Mouse (Mus musculus): Measurements from ENCODE around the gene Tbrg4.

GRCm38 (mm10) chr11:6650519-6650918, 24.7 kb upstream of the Tbrg4 start:
- TF ChIP-seq USF2 (IDR thresholded peaks at IDR 0.05; ENCODE audit: borderline replicate concordance in 1 of 2, insufficient read depth in 1 of 2, low read depth in 1 of 2, low read length in 2 of 2) (no peak), GATA1 (IDR thresholded peaks at IDR 0.05; ENCODE audit: low read depth, low read length) (no peak), CTCF (IDR thresholded peaks at IDR 0.05 in 2 of 3, conservative IDR thresholded peaks at IDR 0.05 in 1 of 3; ENCODE audit: control insufficient read depth in 1 of 3, insufficient read depth in 1 of 3, low read depth in 2 of 3, low read length in 3 of 3, poor library complexity in 1 of 3, severe bottlenecking in 1 of 3) (no peak), ZKSCAN1 (IDR thresholded peaks at IDR 0.05; ENCODE audit: low read depth, low read length) (no peak), EP300 (IDR thresholded peaks at IDR 0.05; ENCODE audit: low read depth in 1 of 2, low read length in 2 of 2) (no peak), POLR2A (IDR thresholded peaks at IDR 0.05; ENCODE audit: control insufficient read depth in 1 of 2, insufficient read depth in 1 of 2, low read depth in 1 of 2, low read length in 2 of 2, poor library complexity in 1 of 2) (no peak), TAL1 (IDR thresholded peaks at IDR 0.05; ENCODE audit: low read length) (no peak), TCF12 (IDR thresholded peaks at IDR 0.05; ENCODE audit: low read depth, low read length) (no peak), MAX (IDR thresholded peaks at IDR 0.05; ENCODE audit: low read length) (no peak), RAD21 (IDR thresholded peaks at IDR 0.05; ENCODE audit: low read depth, low read length) (no peak)
